Mouse (Mus musculus) thymus, postnatal 10 days (tissue): Measurements from ENCODE around the gene Dgki.
A peak's percentile ranks its signal among the peaks of the same experiment; 100 is the strongest.

Experiments used
- DNase-seq, 2 experiments: peaks; one replicate each; pipeline ENCODE4 v3.0.0; 2021; ENCODE audit warnings: low spot score in 2 of 2

Gene Dgki

DNA sequence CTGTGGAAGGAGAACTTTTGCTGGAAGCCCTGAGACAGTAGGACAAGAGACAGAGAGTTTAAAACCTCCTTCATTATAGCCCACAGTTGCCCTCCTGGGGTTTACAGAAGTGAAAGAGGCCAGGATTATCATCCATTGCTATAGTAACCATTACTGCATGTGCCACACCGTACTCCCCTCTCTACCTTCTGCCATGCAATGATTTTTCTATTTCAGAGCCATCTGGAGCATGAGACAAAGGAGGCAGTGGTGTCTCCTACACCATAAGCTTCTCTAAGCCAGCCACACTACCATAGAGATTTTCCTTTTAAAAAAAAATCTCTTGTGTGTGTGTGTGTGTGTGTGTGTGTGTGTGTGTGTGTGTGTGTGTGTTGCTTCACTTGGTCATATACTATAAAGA is 232.6 kb downstream of the Dgki start:
- no peak for DNase-seq

DNA sequence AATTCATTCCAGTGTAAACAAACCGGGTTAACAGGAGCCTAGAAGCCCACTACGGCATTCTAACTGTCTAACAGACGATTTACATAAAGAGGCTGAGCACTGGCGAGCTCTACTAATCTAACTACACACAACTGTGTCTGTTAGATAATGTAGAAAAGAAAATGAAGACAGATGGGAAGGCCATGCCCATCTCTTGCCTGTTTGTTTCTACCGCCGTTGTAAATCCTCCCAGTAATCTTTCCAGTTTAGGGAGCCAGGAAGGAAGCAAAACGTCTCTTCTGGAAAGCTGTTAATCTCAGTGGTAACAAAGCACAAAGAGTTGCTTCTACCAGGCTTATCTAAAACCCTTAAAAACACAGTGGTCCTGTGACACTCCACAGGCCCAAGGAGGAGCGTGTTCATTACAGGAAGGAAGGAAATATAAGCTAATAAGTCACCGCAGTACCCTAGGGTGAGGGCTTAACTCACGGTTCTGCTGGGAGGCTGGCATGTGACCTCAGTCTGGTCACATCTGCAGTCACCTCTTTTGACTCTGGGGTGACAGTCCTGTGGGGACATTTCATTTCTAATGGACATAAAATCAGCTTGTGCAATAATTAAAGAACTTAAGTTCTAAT is 235.7 kb downstream of the Dgki start:
- DNase-seq, result no peak

DNA sequence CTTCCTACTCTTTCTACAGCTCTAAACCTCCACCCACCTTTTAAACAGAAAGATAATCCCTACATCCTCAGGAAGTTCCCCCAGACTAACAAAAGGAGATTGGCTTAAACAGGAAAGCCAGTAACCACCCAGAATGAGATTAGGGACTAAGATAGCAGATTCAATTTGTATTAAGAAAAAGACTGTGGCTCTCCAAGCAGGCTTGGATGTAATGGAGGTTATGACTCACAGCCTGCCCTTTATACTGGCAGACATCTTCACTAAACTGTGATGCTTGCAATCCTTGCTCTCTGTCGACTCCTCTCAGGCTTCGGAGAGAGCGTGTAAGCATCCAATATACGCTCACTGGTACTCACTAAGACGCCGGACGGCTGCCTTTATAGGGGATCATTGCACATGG is 236.7 kb downstream of the Dgki start:
- DNase-seq, result no peak

DNA sequence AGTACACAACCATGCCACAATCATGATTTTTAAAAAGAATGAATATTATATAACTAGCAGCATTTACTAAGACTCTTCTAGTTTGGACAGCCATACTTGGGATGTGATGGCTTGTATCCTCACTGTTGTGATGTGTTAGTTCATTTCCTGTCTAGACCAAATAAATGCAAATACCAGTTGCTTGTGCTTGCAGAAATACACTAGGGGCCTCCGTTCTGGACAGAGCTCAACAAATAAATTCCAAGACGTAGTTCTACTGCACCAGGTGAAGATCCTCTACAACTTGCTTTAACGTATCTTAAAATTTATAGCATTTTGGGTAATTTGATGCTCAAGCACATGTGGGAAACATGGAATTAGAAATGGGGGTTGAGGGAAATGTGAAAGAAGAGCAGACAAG is 239.9 kb downstream of the Dgki start:
- no peak for DNase-seq

DNA sequence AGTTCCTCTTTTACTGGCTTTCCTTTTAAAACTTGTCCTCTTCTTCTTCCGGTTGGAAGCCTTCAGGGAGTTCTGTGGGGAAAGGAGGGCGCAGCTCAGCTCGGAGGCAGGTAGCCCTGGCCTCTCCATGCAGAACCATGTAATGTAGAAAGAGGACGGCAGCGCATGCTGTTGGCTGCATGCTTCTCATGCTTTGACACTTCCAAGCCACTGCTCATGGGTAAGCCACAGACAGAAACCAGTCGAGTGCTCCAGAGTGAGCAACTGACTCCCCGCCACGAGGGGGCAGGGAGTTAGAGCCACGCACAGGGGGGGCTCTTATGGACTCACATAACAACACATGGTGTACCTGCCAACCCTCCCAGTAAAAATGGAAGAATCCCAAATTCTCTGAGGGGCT is 242.0 kb downstream of the Dgki start:
- no peak for DNase-seq

DNA sequence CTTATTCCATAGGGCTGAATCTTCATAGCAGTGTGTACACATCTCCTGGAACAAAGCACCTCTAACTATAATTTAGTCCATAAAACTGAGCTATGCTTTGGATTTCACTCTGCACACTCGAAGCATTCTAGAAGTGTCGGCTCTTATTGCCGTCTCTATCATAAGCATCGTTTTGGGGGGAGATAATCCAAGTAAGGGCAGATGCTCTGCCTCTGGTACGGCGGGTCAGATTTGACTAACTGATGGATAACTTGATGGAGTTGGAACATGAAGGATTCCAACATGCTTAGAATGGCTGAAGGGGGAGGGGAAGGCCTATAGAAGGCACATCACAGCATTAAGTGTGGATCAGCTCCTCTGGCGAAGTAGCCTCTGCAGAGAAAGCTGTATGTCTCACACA is 242.4 kb downstream of the Dgki start:
- no peak for DNase-seq

DNA sequence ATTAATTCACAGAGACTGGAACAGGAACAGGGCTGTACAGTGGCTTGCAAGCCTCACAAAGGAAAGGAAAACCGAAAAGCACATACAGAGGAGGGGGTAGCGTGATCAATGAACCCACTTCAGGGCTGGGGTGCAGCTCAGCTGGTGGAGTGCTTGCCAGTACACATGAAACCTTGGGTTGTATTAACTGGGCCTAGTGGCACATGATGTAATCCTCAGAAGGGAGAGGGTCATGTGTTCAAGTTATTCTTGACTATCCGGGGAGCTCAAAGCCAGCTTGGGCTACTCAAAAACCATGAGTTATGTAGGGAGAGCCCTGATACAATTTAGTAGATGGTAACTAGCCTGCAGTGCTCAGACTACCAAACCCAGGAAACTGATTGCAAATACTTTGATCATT is 244.3 kb downstream of the Dgki start:
- DNase-seq, result no peak

DNA sequence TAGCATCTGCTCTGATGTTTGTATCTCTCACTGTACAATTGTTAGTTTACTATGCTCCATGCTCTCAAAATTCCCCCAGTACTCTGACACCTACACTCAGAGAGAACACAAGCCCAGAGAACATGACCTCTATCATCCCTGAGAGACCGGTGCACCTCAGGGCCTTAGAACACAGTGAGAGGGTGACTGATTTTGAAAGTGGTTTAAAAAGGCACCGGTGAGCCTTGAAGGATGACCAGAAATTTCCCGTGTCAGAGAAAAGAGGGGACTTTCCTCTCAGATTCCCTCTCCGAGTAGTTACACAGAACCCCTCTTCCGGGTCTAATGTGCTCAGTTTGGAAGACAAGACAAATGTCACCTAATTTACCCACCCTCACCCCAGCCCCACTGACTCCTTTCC is 244.9 kb downstream of the Dgki start:
- DNase-seq, result no peak

DNA sequence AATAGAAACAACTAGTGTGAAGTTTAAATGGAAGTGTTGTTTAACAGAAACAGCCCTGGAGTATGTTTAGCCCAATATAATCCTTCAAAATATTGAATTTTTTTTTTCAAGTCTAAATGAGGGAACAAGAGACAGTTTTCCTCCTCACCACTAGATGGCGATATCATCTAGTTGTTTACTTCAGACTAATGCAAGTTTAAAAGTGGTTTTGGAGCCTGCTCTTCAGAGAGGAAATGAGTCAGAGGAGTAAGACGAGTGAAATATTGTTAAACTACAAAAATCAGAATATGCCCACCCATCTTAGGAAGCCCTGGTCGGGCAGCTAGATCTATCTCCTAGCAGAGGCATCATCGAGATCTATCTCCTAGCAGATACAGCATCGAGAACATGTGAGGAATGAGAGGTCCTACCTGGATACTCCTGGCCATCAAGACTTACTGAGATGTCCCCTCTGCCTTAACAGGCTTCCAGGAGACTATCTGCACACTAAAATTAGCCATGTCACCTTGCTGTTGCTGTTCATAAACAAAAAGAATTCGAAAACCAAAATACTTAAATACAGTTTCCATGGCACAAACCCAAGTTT is 245.5 kb downstream of the Dgki start:
- DNase-seq, result peak in 1 of 2 experiments; percentile 13

DNA sequence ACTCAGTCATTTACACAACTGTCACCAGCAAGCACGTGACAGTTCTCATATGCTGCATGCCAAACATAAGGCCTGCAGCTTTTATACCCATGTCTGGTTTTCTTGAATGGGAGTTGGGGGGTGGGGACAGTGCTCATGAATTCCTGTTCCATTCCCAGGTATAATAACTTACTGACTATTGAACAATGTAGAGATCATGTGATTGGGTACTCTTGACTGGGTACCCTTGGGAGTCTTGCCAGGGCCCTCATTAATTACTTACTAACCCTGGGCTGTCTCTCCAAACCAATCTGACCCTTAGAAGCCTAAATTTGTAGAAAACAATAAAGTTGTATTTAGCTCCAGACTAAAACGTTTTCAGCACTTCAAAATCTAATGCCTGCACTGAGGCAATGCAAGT is 246.6 kb downstream of the Dgki start:
- no peak for DNase-seq

DNA sequence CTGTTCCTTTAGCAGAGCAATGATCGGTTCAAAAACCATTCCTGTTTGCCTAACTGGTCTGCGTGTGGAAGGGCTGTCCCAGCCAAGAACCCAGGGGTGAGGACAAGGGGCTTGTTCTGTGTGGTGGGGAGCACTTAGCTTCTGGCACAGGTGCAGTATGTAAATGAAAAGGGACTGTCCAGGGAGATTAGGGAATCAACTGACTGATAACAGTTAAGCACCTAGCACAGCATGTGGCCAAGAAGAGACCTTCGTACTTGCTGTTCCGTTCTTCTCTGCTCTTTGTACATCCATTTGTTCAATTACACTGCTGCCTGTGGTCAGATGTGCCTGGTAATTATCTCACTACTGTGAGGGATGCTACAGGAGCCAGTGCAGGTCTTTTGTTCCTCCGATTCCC is 248.3 kb downstream of the Dgki start:
- no peak for DNase-seq

DNA sequence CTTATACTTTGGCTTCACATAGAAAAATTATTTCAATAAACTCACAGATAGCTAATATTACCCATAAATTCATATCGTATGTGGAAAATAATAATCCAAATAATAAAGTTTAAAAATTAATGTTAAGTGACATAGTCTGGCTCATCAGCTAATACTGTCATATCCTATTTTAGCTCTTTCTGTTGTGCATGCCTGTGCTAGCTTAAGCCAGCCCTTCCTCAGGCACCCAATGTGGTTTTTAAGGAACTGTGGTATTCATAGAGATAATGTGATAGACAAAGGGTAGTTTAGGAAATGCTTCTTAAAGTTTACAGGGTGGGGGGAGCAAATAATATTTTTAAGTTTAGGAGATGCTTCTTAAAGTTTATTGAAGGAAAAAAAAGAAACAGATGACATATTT is 248.8 kb downstream of the Dgki start:
- no peak for DNase-seq

DNA sequence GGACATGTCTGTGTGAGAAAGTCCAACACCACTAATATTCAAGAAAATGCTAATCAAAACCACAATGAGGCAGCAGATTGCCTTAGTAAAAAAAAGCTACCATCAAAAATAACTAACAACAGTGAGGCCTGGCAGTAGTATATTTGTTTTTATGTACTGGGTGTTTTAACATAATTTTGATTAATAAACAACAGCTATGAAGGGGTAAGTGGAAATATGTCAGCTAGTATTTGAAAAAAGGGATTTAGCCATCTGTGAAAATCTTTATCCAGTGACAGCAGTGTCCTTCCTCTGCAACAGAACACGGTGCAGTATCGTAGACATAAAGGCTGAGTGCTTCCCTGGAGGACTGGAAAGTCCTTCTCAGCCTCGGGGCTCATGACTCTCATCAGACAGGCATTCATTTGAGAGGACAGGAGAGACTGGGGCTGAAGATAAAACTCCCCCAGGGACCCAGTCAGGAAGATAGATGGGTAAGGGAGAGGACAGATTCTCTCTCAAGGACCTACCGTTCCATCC is 252.3 kb downstream of the Dgki start:
- DNase-seq, result no peak

DNA sequence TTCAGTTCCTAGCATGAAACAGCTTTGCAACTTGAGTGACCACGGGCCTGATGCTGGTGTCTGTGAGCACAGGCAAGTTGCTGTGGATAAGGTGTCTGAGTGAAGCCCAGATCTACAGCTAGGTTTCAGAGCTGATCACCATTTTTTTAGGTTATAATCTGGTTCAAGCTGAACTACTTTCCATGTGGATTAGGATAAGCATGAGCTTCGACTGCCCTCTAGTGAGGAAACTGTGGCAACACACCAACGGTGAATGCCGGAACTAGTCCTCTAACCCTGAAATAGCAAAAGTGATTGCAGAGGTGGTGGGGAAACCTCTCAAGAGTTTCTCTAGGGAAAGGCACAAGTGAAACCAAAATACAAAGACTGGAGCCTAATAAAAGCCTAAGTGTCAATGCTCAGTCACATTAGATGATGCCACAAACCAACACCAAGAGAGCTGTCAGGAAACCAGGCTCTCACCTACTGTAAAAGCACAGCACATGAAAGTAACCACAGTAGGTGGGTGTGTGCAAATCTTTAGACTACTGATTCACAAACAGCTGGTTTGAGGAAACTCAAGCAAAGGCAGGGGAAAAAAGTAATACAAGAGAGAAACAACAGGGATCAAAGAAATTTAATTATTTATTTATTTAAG is 253.7 kb downstream of the Dgki start:
- peak in 1 of 2 experiments; percentile 8 for DNase-seq

DNA sequence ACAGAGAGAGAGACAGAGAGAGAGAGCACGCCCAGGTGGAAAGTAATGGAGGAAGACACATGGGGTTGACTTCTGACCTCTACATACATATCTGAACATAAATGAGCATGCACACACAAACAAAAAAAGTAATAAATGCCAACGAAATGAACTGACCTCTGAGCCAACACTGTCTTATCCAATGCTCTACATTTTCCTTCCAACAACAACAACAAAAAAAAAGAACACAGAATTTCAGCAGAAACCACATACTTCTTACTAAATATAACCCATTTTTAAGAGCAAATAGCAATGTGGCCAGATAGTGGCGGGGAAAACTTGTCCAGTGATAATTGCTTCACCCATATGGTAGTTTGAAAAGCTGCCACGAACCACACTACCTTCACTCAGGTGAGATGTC is 255.2 kb downstream of the Dgki start:
- no peak for DNase-seq

DNA sequence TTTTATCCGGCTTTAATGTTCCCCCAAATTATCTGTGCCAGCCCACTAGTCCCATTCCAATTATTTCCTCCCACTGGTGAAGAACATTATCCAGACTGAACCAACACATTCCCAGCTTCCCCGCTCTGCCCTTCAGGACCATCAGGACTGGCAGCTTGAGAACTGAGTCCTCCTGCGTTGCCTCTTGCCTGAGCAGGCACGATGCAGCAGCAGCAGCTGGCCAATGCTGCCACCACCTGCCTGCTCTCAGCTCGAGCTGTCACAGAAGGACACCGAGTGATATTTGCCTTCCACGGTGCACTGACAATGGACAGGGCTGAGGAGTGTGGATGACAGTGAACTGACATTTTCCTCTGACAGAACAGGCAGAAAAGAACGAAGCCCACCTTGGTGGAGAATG is 261.5 kb downstream of the Dgki start:
- no peak for DNase-seq

DNA sequence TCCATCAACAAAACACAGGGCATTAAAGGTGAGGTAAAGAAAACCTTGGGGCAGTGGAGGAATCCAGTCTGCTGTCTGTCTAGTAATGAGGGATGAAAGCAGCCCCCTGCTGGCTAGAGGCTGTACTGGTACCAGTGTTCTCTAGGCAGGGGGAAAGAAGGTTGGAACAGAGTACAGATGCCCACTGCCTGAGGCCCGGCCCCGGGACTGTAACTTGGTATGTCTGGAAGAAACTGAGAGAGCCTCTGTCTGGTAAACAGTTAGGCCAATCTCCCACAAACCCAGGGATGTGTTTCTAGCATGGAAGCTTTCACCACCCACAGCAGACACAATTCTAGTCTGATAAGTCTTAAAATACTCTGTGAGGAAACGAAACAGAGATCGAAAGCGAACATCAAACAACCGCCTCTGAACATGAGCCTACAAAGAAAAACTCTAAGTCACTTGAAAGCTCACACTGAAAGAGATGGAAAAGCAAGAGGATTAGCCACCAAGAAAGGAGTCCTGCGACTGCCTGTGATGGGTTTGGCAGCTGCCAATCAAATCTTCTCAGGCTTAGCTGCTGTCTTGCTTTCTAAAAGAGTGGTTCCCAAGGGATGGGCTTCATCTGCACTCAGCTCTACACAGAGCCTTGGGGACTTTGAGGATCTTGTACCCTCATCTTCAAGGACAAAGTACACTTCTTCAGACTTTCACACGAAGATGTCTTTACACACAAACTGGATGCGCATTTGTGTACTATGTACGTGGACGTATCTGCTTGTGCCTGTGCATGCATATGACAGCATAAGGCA is 262.7 kb downstream of the Dgki start:
- DNase-seq, result peak in 1 of 2 experiments; percentile 4

DNA sequence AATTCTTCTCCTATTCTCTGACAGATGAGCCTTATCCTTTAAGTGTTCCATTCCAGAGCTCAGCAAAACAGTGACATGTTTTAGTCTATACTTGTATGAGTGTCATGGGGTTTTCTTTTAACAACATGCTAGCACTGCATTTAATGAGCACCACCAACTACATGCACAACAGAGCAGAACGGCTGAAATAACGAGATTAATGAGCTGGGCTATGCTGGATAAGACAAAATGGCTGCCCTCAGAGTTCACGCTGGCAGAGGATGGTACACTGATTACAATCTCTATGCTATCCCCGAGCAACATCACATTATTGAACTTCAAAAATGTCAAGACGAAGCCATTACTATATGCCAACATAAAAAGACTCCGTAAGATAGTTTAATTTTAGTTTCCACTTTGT is 264.3 kb downstream of the Dgki start:
- no peak for DNase-seq

DNA sequence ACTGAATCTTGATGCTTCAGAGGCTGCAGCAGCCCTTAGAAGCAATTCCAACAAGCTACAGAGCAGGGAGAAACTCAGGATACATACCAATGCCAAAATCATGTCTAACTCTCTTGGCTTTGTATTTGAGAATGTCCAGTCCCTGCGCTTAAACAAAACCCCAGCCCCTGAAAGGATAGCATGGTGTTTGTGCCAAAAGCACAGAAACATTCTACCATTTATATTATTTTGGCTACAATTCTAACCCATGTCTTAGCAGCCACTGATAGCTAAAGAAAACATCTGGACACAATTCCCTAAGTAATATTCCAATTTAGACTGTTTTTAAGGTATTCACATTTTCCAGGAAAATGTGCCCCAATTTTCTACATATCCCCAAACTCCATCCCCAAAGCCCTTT is 269.0 kb downstream of the Dgki start:
- no peak for DNase-seq

DNA sequence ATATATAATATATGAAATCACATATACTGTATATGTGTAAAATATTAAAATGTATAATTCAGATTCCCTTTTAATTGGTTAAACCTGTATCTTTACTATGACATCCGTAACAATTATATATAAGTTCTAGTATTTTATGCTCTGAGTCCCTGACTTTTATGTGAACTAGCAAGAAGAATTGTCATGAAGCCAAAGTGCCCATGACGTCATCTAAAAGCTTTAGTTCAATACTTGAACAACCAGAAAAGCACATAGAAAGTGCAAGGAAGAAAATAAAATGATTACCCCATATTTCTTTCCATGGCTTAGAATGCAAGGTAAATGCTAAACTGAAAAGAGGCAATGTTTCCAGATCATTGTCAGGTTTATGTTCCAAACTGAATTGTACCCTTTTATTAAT is 269.6 kb downstream of the Dgki start:
- no peak for DNase-seq

DNA sequence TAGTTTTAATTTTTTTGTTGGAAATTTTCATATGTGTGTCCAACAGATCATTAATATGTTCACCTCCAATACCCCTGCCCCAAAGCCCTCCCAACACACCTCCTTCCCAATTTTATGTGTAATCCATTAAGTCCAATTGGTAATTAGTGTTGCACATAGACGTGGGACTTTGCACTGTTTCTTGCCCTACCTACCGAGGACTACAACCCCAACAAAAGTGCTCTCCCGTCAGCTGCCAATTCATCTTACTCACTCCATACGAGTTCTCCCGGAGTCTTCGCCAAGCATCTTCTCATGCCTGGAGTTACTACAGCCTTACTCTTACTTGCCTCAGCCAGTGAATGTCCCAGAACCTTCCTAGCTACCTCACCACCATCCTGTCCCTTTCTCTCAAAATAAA is 271.1 kb downstream of the Dgki start:
- no peak for DNase-seq

DNA sequence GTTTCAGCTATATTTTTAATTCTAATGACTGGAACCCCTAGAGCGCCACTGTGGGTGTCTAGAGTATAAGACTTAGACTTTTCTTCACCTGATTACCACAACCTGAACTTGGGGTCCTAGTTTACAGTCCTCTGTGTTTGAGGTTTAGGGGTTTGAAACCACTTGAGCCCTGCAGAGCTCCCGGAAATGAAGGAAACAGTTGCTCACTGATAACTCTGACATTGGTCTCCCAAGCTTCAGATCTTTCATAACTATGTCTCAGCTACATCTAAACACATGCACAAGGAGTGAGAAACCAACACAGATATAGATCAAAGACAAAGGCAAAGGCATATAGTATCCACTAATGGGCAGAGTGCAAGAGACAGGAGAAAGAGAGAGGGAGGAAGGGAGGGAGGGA is 271.7 kb downstream of the Dgki start:
- DNase-seq, result no peak
